ENCODE assay signal across 10 mouse cellular contexts in genomic region chr5:127290461-127291250, GRCm38 (mm10). TPM values are rescaled to one million over a fixed set of nuclear protein-coding genes. Genes with fewer than 3 reads are reported as not detected.
A peak's percentile ranks its signal among the peaks of the same experiment; 100 is the strongest.
DNase-seq lines count a peak whose midpoint lies in the region; ATAC-seq and TF ChIP-seq lines count a peak whose summit lies in the region.
"Had no signal": no experiment of that assay in that cellular context is flagged by ENCODE, and none has a peak within 500 bp of the region (broad histone marks: within the 10 kb centered on the region; RNA-seq: fewer than 3 reads in every experiment).

No protein-coding gene starts in this region.

- no peak overlapping the region for H3K4me2 ChIP-seq in forebrain, embryonic 16.5 days (ENCODE audit: low read length)
- H3K4me2 ChIP-seq in heart, embryonic 11.5 days, result no peak overlapping the region
- H3K4me2 ChIP-seq in limb, embryonic 15.5 days, result 0 out of 2 replicates have a peak overlapping the region, but pooled peaks have one; percentile 3

- WGBS in forebrain, embryonic 10.5 days, result 82% methylated on average over 17 of the region's 17 CpGs
- WGBS in forebrain, embryonic 16.5 days, result 57% methylated on average over 17 of the region's 17 CpGs
- WGBS in heart, embryonic 11.5 days (ENCODE audit: insufficient replicate concordance), result 74% methylated on average over 17 of the region's 17 CpGs
- WGBS in limb, embryonic 15.5 days, result 34% methylated on average over 17 of the region's 17 CpGs

- H3K27ac ChIP-seq in forebrain, embryonic 10.5 days, result peak overlapping the region; percentile 32; the same call in 1 of the 2 replicates
- no peak overlapping the region for H3K27ac ChIP-seq in forebrain, embryonic 16.5 days (ENCODE audit: low read length)
- H3K27ac ChIP-seq in heart, embryonic 11.5 days (ENCODE audit: low read depth, low read length), result 0 out of 2 replicates have a peak overlapping the region, but pooled peaks have one; percentile 22
- H3K27ac ChIP-seq in limb, embryonic 15.5 days, result peak overlapping the region; percentile 33
- no peak overlapping the region for H3K27ac ChIP-seq in layer of hippocampus, adult 2 months

- peaks cover 29% of the 10 kb centered on the region for H3K36me3 ChIP-seq in forebrain, embryonic 10.5 days (replicated peaks)
- H3K36me3 ChIP-seq in forebrain, embryonic 16.5 days (ENCODE audit: control insufficient read depth, insufficient read depth), result no peaks in the 10 kb centered on the region
- H3K36me3 ChIP-seq in heart, embryonic 11.5 days (ENCODE audit: control insufficient read depth, insufficient read depth, low read length), result no peaks in the 10 kb centered on the region
- H3K36me3 ChIP-seq in limb, embryonic 15.5 days, result no peaks in the 10 kb centered on the region

- peaks cover 17% of the 10 kb centered on the region for H3K4me1 ChIP-seq in forebrain, embryonic 10.5 days
- peaks cover 3% of the 10 kb centered on the region; the same call in 1 of the 2 replicates for H3K4me1 ChIP-seq in forebrain, embryonic 16.5 days (replicated peaks; ENCODE audit: control insufficient read depth, insufficient read depth, low read length)
- no peaks in the 10 kb centered on the region; the same call in 1 of the 2 replicates for H3K4me1 ChIP-seq in heart, embryonic 11.5 days (ENCODE audit: control insufficient read depth, insufficient read depth, low read length)
- peaks cover 11% of the 10 kb centered on the region for H3K4me1 ChIP-seq in limb, embryonic 15.5 days

- peaks cover 3% of the 10 kb centered on the region; the same call in 1 of the 2 replicates for H3K9me3 ChIP-seq in forebrain, embryonic 10.5 days
- H3K9me3 ChIP-seq in forebrain, embryonic 16.5 days (ENCODE audit: control insufficient read depth, low read length), result peaks cover 3% of the 10 kb centered on the region; the same call in 1 of the 2 replicates
- H3K9me3 ChIP-seq in heart, embryonic 11.5 days (replicated peaks; ENCODE audit: control insufficient read depth, low read length), result no peaks in the 10 kb centered on the region
- no peaks in the 10 kb centered on the region for H3K9me3 ChIP-seq in limb, embryonic 15.5 days

- ATAC-seq in forebrain, embryonic 16.5 days, result no peak
- ATAC-seq in cerebellum, adult (ENCODE audit: insufficient number of reproducible peaks, low FRiP score, low TSS enrichment), result peak; percentile 89
- peak; percentile 75 for ATAC-seq in heart, embryonic 11.5 days (replicated peaks; ENCODE audit: insufficient number of reproducible peaks, low FRiP score, low TSS enrichment)
- no peak for ATAC-seq in limb, embryonic 15.5 days (ENCODE audit: insufficient number of reproducible peaks, low FRiP score, low TSS enrichment, low read depth)

- H3K4me3 ChIP-seq in forebrain, embryonic 10.5 days, result no peak overlapping the region
- H3K4me3 ChIP-seq in forebrain, embryonic 16.5 days (replicated peaks; ENCODE audit: low read length), result no peak overlapping the region
- no peak overlapping the region for H3K4me3 ChIP-seq in heart, embryonic 11.5 days (ENCODE audit: low read depth, low read length)
- no peak overlapping the region for H3K4me3 ChIP-seq in limb, embryonic 15.5 days
- no peak overlapping the region for H3K4me3 ChIP-seq in layer of hippocampus, adult 2 months
- H3K4me3 ChIP-seq: myocyte had no signal

- no peak for TF ChIP-seq CTCF in layer of hippocampus, adult 2 months (conservative IDR thresholded peaks at IDR 0.05)

- no peak for DNase-seq in forebrain, embryonic 10.5 days (ENCODE audit: extremely low spot score, low spot score)
- no peak for DNase-seq in adrenal gland, adult 2 months
- no peak for DNase-seq in urinary bladder, postnatal 36 days (ENCODE audit: low spot score in 2 of 2)
- no peak for DNase-seq in layer of hippocampus, adult 2 months (ENCODE audit: low spot score in 2 of 2)

- no peak overlapping the region for H3K9ac ChIP-seq in forebrain, embryonic 16.5 days (replicated peaks; ENCODE audit: low read depth, low read length)
- no peak overlapping the region for H3K9ac ChIP-seq in heart, embryonic 11.5 days (ENCODE audit: low read depth, low read length)
- no peak overlapping the region for H3K9ac ChIP-seq in limb, embryonic 15.5 days

- 0 out of 2 replicates have a peak, but pooled peaks cover 3% of the 10 kb centered on the region for H3K27me3 ChIP-seq in forebrain, embryonic 10.5 days (ENCODE audit: poor library complexity, severe bottlenecking)
- H3K27me3 ChIP-seq in forebrain, embryonic 16.5 days (replicated peaks; ENCODE audit: control insufficient read depth, insufficient read depth, low read length), result no peaks in the 10 kb centered on the region
- no peaks in the 10 kb centered on the region for H3K27me3 ChIP-seq in heart, embryonic 11.5 days (ENCODE audit: control insufficient read depth, insufficient read depth, low read length)
- no peaks in the 10 kb centered on the region for H3K27me3 ChIP-seq in limb, embryonic 15.5 days

RNA-seq across cellular contexts. Expression of gene Tmem132c, which starts 49.0 kb away (rescaled TPM):
- polyA plus RNA-seq in forebrain, embryonic 10.5 days (2016; fragmentation: Nextera tagmentation; extraction: Ambion mirVana), result 27.9 and 28.2 TPM in 2 replicates
- 4.8 and 5.9 TPM in 2 replicates for polyA plus RNA-seq in forebrain, embryonic 16.5 days (2015; fragmentation: Nextera tagmentation; extraction: Ambion mirVana)
- 3.5 and 4.3 TPM in 2 replicates for polyA plus RNA-seq in heart, embryonic 11.5 days (2014; fragmentation: Nextera tagmentation; extraction: Ambion mirVana)
- polyA plus RNA-seq in limb, embryonic 15.5 days (2015; fragmentation: Nextera tagmentation; extraction: Ambion mirVana), result 23.4 and 31.7 TPM in 2 replicates
- under 1 TPM; 0.43 to 0.69 TPM for total RNA-seq in adrenal gland, adult 2 months (2021)
- 0.58 and 1.5 TPM in 2 replicates for polyA plus RNA-seq in adrenal gland, adult 2 months (2012; rRNA removed)
- total RNA-seq in layer of hippocampus, adult 2 months (2021), result 1 to 10 TPM; 3.7 to 3.8 TPM
- total RNA-seq: hematopoietic stem cell, adult 5-6 weeks had no signal
- polyA plus RNA-seq: myocyte had no signal

Comparison
In these comparisons a context has a peak if more than half of its experiments do, and no peak if none do; other contexts are left out.
1. H3K27ac ChIP-seq: peak in forebrain, embryonic 10.5 days (single experiment), heart, embryonic 11.5 days (single experiment) and limb, embryonic 15.5 days (single experiment); none in forebrain, embryonic 16.5 days (single experiment) and layer of hippocampus, adult 2 months (single experiment).
2. ATAC-seq: peak in cerebellum, adult (single experiment) and heart, embryonic 11.5 days (single experiment); none in forebrain, embryonic 16.5 days (single experiment) and limb, embryonic 15.5 days (single experiment).